Mouse (Mus musculus) adrenal gland, postnatal 14 days (tissue): Measurements from ENCODE around the gene B020004J07Rik. TPM values are rescaled to one million over a fixed set of nuclear protein-coding genes. Genes with fewer than 3 reads are reported as not detected.
"Not testable (repeated sequence)": the region's sequence is repeated elsewhere in the genome, so short reads cannot be mapped to it uniquely, and the experiment has no call there.

Source experiments
- DNase-seq: peaks from one replicate; pipeline ENCODE4 v3.0.0; 2021; ENCODE audit warnings: mixed read lengths
- long read RNA-seq, 2 experiments: library from polyadenylated mRNA; stranded (forward); transcript quantifications; one replicate each; pipeline ENCODE4 v2.0.0; 2021
- total RNA-seq: library from RNA; stranded (reverse); gene quantifications from 2 replicates; pipeline ENCODE4 v1.2.3, GENCODE M21; 2021

Gene B020004J07Rik
- not detected in 2 replicates for total RNA-seq
- long read RNA-seq, experiment 1: 0 reads
- long read RNA-seq, experiment 2: 0 reads

DNA sequence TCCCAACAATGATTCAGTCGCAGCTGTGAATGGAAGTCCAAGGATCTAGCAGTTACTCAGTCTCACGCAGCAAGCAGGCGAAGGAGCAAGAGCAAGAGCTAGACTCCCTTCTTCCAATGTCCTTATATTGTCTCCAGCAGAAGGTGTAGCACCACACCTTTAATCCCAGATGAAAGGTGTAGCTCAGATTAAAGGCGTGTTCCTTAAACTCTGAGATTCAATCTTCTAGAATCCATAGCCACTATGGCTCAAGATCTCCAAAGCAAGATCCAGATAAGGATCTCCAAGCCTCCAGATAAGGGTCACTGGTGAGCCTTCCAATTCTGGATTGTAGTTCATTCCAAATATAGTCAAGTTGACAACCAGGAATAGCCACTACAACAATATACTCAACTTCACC lies at the start of gene B020004J07Rik:
TSS of gene B020004J07Rik (minus strand) at position 101 of the 400 bp plus-strand sequence.
- not testable (repeated sequence) for DNase-seq

DNA sequence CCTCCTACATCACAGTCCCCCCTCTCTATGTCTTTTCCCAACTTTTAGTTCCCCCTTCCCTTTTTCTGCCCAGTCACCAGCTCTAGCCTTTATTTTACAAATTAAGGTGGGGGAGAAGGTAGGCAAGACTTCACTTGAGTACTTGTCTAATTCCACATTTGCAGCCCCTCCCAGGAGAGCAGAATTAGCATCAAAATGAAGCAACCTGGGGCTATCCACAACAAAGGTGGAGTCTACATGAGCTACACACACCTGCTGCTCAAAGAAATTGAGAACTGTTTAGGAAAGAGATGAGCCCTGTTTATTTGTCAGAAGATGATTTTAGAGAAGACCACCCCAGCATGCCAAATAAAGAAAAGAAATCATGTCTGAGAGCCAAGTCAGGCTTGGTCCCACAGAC lies 45.6 kb upstream of the B020004J07Rik start:
- no peak for DNase-seq

DNA sequence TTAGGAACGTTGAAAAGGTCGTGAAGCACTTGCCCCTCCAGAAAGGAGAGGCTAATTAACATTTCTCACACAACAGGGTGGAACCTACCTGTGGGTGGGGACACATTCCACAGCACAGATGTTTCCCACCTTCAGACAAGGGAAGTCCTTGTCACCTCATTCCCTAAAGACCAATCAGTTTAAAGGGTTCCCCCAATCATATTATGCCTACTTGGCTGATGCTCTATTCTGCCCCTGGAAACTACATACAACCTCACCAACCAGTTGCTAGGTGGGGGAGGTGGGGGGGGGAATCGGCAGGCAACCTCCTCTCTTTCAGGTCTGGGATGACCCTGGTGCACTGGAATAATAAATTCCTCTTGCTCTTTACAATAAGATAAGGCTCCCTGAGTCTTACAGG lies 39.8 kb upstream of the B020004J07Rik start:
- no peak for DNase-seq

GRCm38 (mm10) chr4:101875687-101876086 lies 31.9 kb upstream of the B020004J07Rik start:
- not testable (repeated sequence) for DNase-seq

GRCm38 (mm10) chr4:101872031-101872430 lies 28.2 kb upstream of the B020004J07Rik start:
- DNase-seq: not testable (repeated sequence)

DNA sequence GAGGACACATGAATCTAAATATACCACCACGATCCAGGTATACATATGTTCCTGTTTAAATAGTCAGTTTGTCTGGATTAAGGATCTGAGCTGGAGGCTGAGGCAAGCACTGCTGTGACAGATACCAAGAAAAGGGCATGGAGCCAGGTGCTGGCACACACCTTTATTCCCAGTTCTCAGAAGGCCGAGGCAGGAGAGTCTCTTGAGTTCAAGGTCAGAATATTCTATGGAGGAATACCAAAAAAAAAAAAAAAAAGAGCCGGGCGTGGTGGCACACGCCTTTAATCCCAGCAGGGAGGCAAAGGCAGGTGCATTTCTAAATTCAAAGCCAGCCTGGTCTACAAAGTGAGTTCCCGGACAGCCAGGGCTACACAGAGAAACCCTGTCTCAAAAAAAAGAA lies 18.5 kb upstream of the B020004J07Rik start:
- DNase-seq: no peak

- DNase-seq: peak; percentile 23
These were observed 17.1 kb upstream of the B020004J07Rik start for GRCm38 (mm10) chr4:101860873-101861272.

GRCm38 (mm10) chr4:101850908-101851307 lies 7.1 kb upstream of the B020004J07Rik start:
- no peak for DNase-seq

Other genes starting within 250 kb of the B020004J07Rik start
- 56.0 and 60.1 TPM in 2 replicates for gene Leprot, start 196.3 kb downstream of the B020004J07Rik start, total RNA-seq
- gene Lepr, start 126.6 kb downstream of the B020004J07Rik start, total RNA-seq: 16.5 and 17.0 TPM in 2 replicates
- not detected in 2 replicates for gene C130073F10Rik, start 49.8 kb upstream of the B020004J07Rik start, total RNA-seq
- not detected in 2 replicates for gene Gm12800, start 65.1 kb upstream of the B020004J07Rik start, total RNA-seq
- not detected in 2 replicates for gene Gm12794, start 96.4 kb upstream of the B020004J07Rik start, total RNA-seq
- not detected in 2 replicates for gene Gm12790, start 137.0 kb upstream of the B020004J07Rik start, total RNA-seq
- not detected in 2 replicates for gene Gm12789, start 142.6 kb upstream of the B020004J07Rik start, total RNA-seq
- gene Pde4b, start 243.5 kb upstream of the B020004J07Rik start, total RNA-seq: 10.2 and 14.5 TPM in 2 replicates